Mouse (Mus musculus): ENCODE measurements around the gene Tomm22. TPM values are rescaled to one million over a fixed set of nuclear protein-coding genes. Genes with fewer than 3 reads are reported as not detected.

Gene Tomm22
- polyA plus RNA-seq, 1 experiment from 2014 or later, result 337 TPM

- ATAC-seq (ENCODE audit: low FRiP score) (no peak), DNase-seq (ENCODE audit: low spot score) (no peak)
- H3K4me3 ChIP-seq (ENCODE audit: low read depth, low read length), result no peak overlapping the region
- no peaks in the 10 kb centered on the region for H3K9me3 ChIP-seq (ENCODE audit: control insufficient read depth, low read length)
- WGBS, result 82% methylated on average over 4 of the region's 4 CpGs
- no peak overlapping the region for H3K27ac ChIP-seq (ENCODE audit: low read depth, low read length)
- no peak overlapping the region for H3K4me2 ChIP-seq (replicated peaks; ENCODE audit: low read depth, low read length)
- H3K27me3 ChIP-seq (ENCODE audit: control insufficient read depth, insufficient read depth, low read length), result no peaks in the 10 kb centered on the region
- no peaks in the 10 kb centered on the region for H3K4me1 ChIP-seq (replicated peaks; ENCODE audit: control insufficient read depth, insufficient read depth, low read length)
- no peak overlapping the region for H3K9ac ChIP-seq (ENCODE audit: low read depth, low read length)
- H3K36me3 ChIP-seq (ENCODE audit: control insufficient read depth, insufficient read depth, low read length), result peaks cover 7% of the 10 kb centered on the region; the same call in 1 of the 2 replicates
Measured at GRCm38 (mm10) chr15:79720796-79721195, 50.1 kb downstream of the Tomm22 start.

Other genes with a start within 250 kb of the Tomm22 start
- 193 and 195 TPM in 2 replicates for gene Csnk1e, start 215.3 kb upstream of the Tomm22 start, polyA plus RNA-seq (2014; fragmentation: Nextera tagmentation; extraction: Ambion mirVana)
- gene Kcnj4, start 165.6 kb upstream of the Tomm22 start, polyA plus RNA-seq (2014; fragmentation: Nextera tagmentation; extraction: Ambion mirVana), result not detected in 2 replicates
- 15.8 and 18.3 TPM in 2 replicates for gene Kdelr3, start 154.4 kb upstream of the Tomm22 start, polyA plus RNA-seq (2014; fragmentation: Nextera tagmentation; extraction: Ambion mirVana)
- 87.6 and 116 TPM in 2 replicates for gene Ddx17, start 124.1 kb upstream of the Tomm22 start, polyA plus RNA-seq (2014; fragmentation: Nextera tagmentation; extraction: Ambion mirVana)
- gene Dmc1, start 65.8 kb upstream of the Tomm22 start, polyA plus RNA-seq (2014; fragmentation: Nextera tagmentation; extraction: Ambion mirVana), result 1.2 and 1.5 TPM in 2 replicates
- 3.7 and 6.0 TPM in 2 replicates for gene Fam227a, start 11.9 kb upstream of the Tomm22 start, polyA plus RNA-seq (2014; fragmentation: Nextera tagmentation; extraction: Ambion mirVana)
- gene Cby1, start 11.7 kb upstream of the Tomm22 start, polyA plus RNA-seq (2014; fragmentation: Nextera tagmentation; extraction: Ambion mirVana), result 74.6 and 76.1 TPM in 2 replicates
- gene Josd1, start 17.1 kb downstream of the Tomm22 start, polyA plus RNA-seq (2014; fragmentation: Nextera tagmentation; extraction: Ambion mirVana), result 12.2 and 14.7 TPM in 2 replicates
- 28.1 and 33.9 TPM in 2 replicates for gene Gtpbp1, start 20.0 kb downstream of the Tomm22 start, polyA plus RNA-seq (2014; fragmentation: Nextera tagmentation; extraction: Ambion mirVana)
- 4.3 and 9.5 TPM in 2 replicates for gene Sun2, start 71.7 kb downstream of the Tomm22 start, polyA plus RNA-seq (2014; fragmentation: Nextera tagmentation; extraction: Ambion mirVana)
- gene Dnal4, start 107.0 kb downstream of the Tomm22 start, polyA plus RNA-seq (2014; fragmentation: Nextera tagmentation; extraction: Ambion mirVana), result 61.8 and 71.9 TPM in 2 replicates
- 1.5 and 1.7 TPM in 2 replicates for gene Nptxr, start 133.9 kb downstream of the Tomm22 start, polyA plus RNA-seq (2014; fragmentation: Nextera tagmentation; extraction: Ambion mirVana)
- 0.26 TPM in 1 of 2 replicates, not detected in the other for gene Npcd, start 163.4 kb downstream of the Tomm22 start, polyA plus RNA-seq (2014; fragmentation: Nextera tagmentation; extraction: Ambion mirVana)
- gene Cbx6, start 163.8 kb downstream of the Tomm22 start, polyA plus RNA-seq (2014; fragmentation: Nextera tagmentation; extraction: Ambion mirVana), result 10.8 and 14.4 TPM in 2 replicates
- 6.0 and 9.3 TPM in 2 replicates for gene Apobec3, start 220.8 kb downstream of the Tomm22 start, polyA plus RNA-seq (2014; fragmentation: Nextera tagmentation; extraction: Ambion mirVana)